Mouse (Mus musculus) left cerebral cortex, postnatal 25 days (tissue): ENCODE data around the gene Tbc1d10c. TPM values are rescaled to one million over a fixed set of nuclear protein-coding genes. Genes with fewer than 3 reads are reported as not detected.

Experiments used
- microRNA-seq, 2 experiments: library from miRNA; unstranded; fragments of <30 nt; microRNA quantifications; one replicate each; pipeline ENCODE4 v1.2.0; 2022
- total RNA-seq, 2 experiments: library from RNA; stranded (reverse); gene quantifications; 2 replicates each; pipeline ENCODE4 v1.2.3; 2021

Tbc1d10c gene
- total RNA-seq, 2 experiments from 2014 or later, result 1.3 to 2.0 TPM

Small RNAs within 50 kb of the gene (microRNA-seq; reads per million reads assigned to microRNA genes)
- 0 reads per million in 2 experiments for gene Gm26115

Other genes starting within 250 kb of the Tbc1d10c start
- gene Aldh3b3, start 232.6 kb downstream of the Tbc1d10c start, total RNA-seq, result under 1 TPM in 1 of 2 experiments, not detected in 1; 0.11 TPM
- 1 to 10 TPM; 1.7 to 2.1 TPM for gene Aldh3b2, start 219.0 kb downstream of the Tbc1d10c start, total RNA-seq
- 1 to 10 TPM; 3.2 to 3.4 TPM for gene Acy3, start 204.7 kb downstream of the Tbc1d10c start, total RNA-seq
- not detected for gene Tbx10, start 198.5 kb downstream of the Tbc1d10c start, total RNA-seq
- 1 to 10 TPM; 7.0 to 7.3 TPM for gene Nudt8, start 190.7 kb downstream of the Tbc1d10c start, total RNA-seq
- gene Gm49405, start 190.7 kb downstream of the Tbc1d10c start, total RNA-seq, result 1 to 10 TPM; 1.1 to 1.6 TPM
- gene Doc2g, start 188.0 kb downstream of the Tbc1d10c start, total RNA-seq, result 1 to 10 TPM; 4.4 to 5.1 TPM
- gene Ndufv1, start 178.5 kb downstream of the Tbc1d10c start, total RNA-seq, result 100 to 1,000 TPM; 221 to 241 TPM
- 100 to 1,000 TPM; 266 to 294 TPM for gene Gstp1, start 153.3 kb downstream of the Tbc1d10c start, total RNA-seq
- gene Gstp2, start 145.3 kb downstream of the Tbc1d10c start, total RNA-seq, result 10 to 100 TPM; 30.7 to 33.1 TPM
- not detected for gene Gstp3, start 131.7 kb downstream of the Tbc1d10c start, total RNA-seq
- gene Cabp2, start 109.7 kb downstream of the Tbc1d10c start, total RNA-seq, result not detected
- 10 to 100 TPM; 31.8 to 35.3 TPM for gene Cdk2ap2, start 94.1 kb downstream of the Tbc1d10c start, total RNA-seq
- gene Pitpnm1, start 91.3 kb downstream of the Tbc1d10c start, total RNA-seq, result 100 to 1,000 TPM; 208 to 215 TPM
- 100 to 1,000 TPM; 116 to 118 TPM for gene Aip, start 65.4 kb downstream of the Tbc1d10c start, total RNA-seq
- not detected for gene Gpr152, start 51.5 kb downstream of the Tbc1d10c start, total RNA-seq
- not detected for gene Cabp4, start 47.3 kb downstream of the Tbc1d10c start, total RNA-seq
- gene Coro1b, start 42.7 kb downstream of the Tbc1d10c start, total RNA-seq, result 10 to 100 TPM; 75.6 to 82.8 TPM
- gene Ptprcap, start 37.7 kb downstream of the Tbc1d10c start, total RNA-seq, result 1 to 10 TPM; 1.1 to 2.0 TPM
- 10 to 100 TPM; 28.5 to 32.0 TPM for gene Rps6kb2, start 27.9 kb downstream of the Tbc1d10c start, total RNA-seq
- 1 to 10 TPM; 6.6 to 8.7 TPM for gene Carns1, start 15.8 kb downstream of the Tbc1d10c start, total RNA-seq
- gene Ppp1ca, start 781 bp upstream of the Tbc1d10c start, total RNA-seq, result 100 to 1,000 TPM; 318 to 320 TPM
- 1 to 10 TPM; 6.9 to 8.0 TPM for gene Rad9a, start 10.4 kb upstream of the Tbc1d10c start, total RNA-seq
- gene Clcf1, start 23.0 kb upstream of the Tbc1d10c start, total RNA-seq, result 1 to 10 TPM in 1 of 2 experiments, under 1 TPM in 1; 0.96 to 1.2 TPM
- gene AC109138.7, start 23.1 kb upstream of the Tbc1d10c start, total RNA-seq, result not detected
- 10 to 100 TPM; 14.0 to 18.6 TPM for gene Pold4, start 40.6 kb upstream of the Tbc1d10c start, total RNA-seq
- 10 to 100 TPM; 52.3 to 58.2 TPM for gene Ssh3, start 77.9 kb upstream of the Tbc1d10c start, total RNA-seq
- gene Ankrd13d, start 91.9 kb upstream of the Tbc1d10c start, total RNA-seq, result 10 to 100 TPM; 70.0 to 76.6 TPM
- gene Grk2, start 114.9 kb upstream of the Tbc1d10c start, total RNA-seq, result 100 to 1,000 TPM; 217 to 223 TPM
- 10 to 100 TPM; 71.5 to 75.1 TPM for gene Kdm2a, start 207.0 kb upstream of the Tbc1d10c start, total RNA-seq
- gene Rhod, start 248.1 kb upstream of the Tbc1d10c start, total RNA-seq, result under 1 TPM; 0.57 to 0.64 TPM